Mouse (Mus musculus) megakaryocyte progenitor cell, adult 5-6 weeks (primary cell): ENCODE data around the gene Cyp2c40. TPM values are rescaled to one million over a fixed set of nuclear protein-coding genes. Genes with fewer than 3 reads are reported as not detected.
"Not testable (repeated sequence)": the region's sequence is repeated elsewhere in the genome, so short reads cannot be mapped to it uniquely, and the experiment has no call there.

Experiments
- ATAC-seq: replicated peaks from 2 replicates; pipeline ENCODE4 v1.8.0; 2016; ENCODE audit warnings: mild to moderate bottlenecking, moderate TSS enrichment, inconsistent platforms; ENCODE audit not compliant: poor library complexity
- total RNA-seq, 2 experiments: library from RNA; stranded (forward) in 1 of 2; stranded (reverse) in 1 of 2; fragments of 157-497, 149-512 nt in 1 of 2; fragments of 200-1000 nt in 1 of 2; gene quantifications; 2 replicates each; pipeline versions ENCODE4 v1.2.3 to v1.2.4; 2015 to 2017

Cyp2c40 gene
- total RNA-seq (2015) (not detected in 2 replicates), total RNA-seq (2017) (not detected in 2 replicates)

DNA sequence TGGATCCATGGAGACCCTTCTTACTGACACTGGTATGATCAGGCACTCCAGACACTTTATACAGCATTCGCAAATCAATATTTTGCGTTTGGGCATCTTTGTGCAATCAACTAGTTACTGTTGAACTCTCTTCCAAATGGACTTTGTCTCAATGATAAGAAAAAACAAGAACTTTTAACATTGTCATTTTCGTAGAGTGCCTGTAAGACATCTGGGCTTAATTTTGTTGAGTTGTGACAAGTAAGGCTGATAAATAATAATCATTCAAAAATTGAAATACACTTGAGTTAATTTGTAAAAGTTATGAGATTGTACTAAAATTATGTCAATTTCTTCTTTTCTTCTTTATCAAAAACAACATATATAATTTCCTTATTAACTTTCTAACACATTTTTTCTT lies at the start of gene Cyp2c40:
Gene Cyp2c40, minus strand, starts transcription at position 101 of the 400 bp plus-strand sequence.
- ATAC-seq, result not testable (repeated sequence)

DNA sequence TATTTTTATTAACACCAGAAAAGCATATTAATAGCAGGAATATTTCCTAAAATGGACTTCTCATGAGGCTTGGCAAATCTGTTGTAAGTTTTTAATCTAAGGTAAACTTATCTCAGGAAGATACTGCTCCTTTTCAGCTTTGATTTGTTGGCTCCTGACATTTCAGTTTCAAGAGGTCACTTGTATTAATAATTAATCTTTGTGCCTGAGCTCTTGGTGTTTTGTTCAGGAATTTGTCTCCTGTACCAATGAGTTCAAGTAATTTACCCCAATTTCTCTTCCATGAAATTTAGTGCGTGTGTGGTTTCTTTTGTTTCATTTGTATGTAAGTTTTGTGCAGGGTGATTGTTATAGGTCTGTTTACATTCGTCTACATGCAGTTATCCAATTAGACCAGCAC lies 8.3 kb upstream of the Cyp2c40 start:
- ATAC-seq, result not testable (repeated sequence)

GRCm38 (mm10) chr19:39816400-39816799 lies 3.8 kb upstream of the Cyp2c40 start:
- ATAC-seq, result not testable (repeated sequence)

DNA sequence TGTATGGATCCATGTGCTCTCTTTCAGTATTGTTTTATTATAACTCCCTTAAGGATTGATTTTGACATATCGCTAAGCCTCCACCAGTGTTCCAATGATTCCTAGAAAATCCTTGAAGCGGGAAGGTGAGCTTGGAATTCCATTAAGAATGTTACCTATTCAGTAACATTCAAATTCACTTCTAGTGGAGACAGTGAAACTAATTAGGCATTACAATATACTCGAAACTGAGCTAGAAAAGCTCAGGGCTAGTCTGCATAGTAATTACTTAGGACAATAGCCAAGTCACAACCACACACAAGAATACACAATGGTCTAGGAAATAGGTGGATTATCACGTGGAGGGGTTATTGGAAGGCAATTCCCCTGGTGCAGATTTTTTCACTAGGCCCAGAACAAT lies 3.4 kb upstream of the Cyp2c40 start:
- ATAC-seq, result not testable (repeated sequence)

DNA sequence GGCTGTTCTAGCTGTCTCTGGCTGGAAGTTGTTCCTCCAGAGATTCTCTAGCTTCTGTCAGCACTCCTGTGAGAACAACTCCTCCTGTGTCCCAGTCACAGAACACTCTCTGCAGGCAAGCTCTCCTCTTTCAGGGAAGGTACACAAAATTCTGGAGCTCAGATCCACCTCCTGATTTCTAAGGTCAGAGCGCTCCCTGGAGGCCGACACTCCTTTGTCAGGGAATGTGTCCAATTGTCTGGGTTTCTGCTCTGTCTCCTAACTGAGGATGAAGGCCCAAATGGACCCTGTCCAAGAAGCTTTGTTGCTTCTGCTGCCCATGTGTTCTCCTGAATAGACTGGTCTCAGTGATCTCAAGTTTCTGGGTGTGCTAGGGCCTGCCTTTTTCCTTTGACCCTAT lies 27.2 kb downstream of the Cyp2c40 start:
- ATAC-seq, result not testable (repeated sequence)

- ATAC-seq, result no peak
Measured at GRCm38 (mm10) chr19:39745357-39745756, 67.3 kb downstream of the Cyp2c40 start.

DNA sequence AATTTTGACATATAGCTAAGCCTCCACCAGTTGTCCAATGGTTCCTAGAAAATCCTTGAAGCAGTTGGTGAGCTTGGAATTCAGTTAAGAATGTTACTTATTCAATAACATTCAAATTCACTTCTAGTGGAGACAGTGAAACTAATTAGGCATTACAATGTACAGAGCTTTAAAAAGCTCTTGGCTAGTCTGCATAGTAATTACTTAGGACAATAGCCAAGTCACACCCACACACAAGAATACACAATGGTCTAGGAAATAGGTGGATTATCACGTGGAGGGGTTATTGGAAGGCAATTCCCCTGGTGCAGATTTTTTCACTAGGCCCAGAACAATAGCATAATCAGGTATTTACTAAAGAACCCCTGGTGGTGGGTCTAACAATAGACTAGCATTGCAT lies 68.3 kb downstream of the Cyp2c40 start:
- ATAC-seq, result not testable (repeated sequence)

DNA sequence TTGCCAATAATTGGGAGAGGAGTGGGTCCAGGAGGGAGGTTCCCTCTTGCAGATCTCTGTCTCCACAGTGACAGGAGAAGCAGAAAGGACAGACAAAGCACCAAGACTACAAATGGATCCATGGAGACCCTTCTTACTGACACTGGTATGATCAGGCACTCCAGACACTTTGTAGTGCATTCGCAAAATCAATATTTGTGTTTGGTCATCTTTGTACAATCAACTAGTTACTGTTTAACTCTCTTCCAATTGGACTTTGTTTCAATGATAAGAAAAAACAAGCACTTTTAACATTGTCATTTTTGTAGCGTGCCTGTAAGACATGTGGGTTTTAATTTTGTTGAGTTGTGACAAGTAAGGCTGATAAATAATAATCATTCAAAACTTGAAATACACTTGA lies 71.7 kb downstream of the Cyp2c40 start, which contains the start of gene Cyp2c68:
Gene Cyp2c68, minus strand, starts transcription at position 135 of the 400 bp plus-strand sequence.
- no peak for ATAC-seq

Other genes with a start within 250 kb of the Cyp2c40 start
- gene Cyp2c67, start 163.8 kb downstream of the Cyp2c40 start, total RNA-seq (2015), result not detected in 2 replicates
- not detected in 2 replicates for gene Cyp2c67, start 163.8 kb downstream of the Cyp2c40 start, total RNA-seq (2017)
- not detected in 2 replicates for gene Cyp2c68, start 71.8 kb downstream of the Cyp2c40 start, total RNA-seq (2015)
- not detected in 2 replicates for gene Cyp2c68, start 71.8 kb downstream of the Cyp2c40 start, total RNA-seq (2017)
- gene Cyp2c69, start 74.0 kb upstream of the Cyp2c40 start, total RNA-seq (2015), result not detected in 2 replicates
- gene Cyp2c69, start 74.0 kb upstream of the Cyp2c40 start, total RNA-seq (2017), result not detected in 2 replicates
- gene Cyp2c37, start 179.6 kb upstream of the Cyp2c40 start, total RNA-seq (2015), result not detected in 2 replicates
- gene Cyp2c37, start 179.6 kb upstream of the Cyp2c40 start, total RNA-seq (2017), result not detected in 2 replicates